Mouse (Mus musculus) cortical plate, adult 2 months (tissue): ENCODE measurements around the gene 1700028J19Rik.

Source experiments
- CTCF ChIP-seq: fragments of 200-500 bp; IDR thresholded peaks from 2 replicates; pipeline ENCODE4 v1.5.1; 2011; ENCODE audit warnings: mild to moderate bottlenecking, control low read depth, low read length; ENCODE audit not compliant: insufficient read depth; ENCODE audit errors: extremely low read depth
- POLR2A ChIP-seq: fragments of 200-500 bp; IDR thresholded peaks from 2 replicates; pipeline ENCODE4 v1.6.1; 2011; ENCODE audit warnings: mild to moderate bottlenecking, low read length, control low read depth; ENCODE audit not compliant: insufficient read depth; ENCODE audit errors: extremely low read depth

DNA sequence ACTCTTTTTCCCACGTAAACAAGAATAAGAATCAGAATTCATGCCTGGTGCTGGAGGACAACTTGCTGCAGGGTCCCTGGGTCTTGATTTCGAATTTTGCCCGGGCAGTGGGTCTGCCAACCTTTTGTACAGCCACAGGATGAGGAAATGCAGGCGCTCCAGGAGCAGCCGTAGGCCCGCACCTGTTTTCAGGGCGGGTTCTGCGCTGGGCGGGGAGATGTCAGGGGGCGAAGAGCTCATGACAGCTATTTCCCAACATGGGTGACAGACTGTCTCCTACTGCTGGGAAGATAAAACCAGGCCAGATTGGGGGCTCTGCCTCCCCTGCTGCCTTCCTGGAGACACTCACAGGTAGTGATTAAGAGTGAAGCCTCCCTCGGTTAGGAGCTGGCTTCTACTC lies 27.6 kb upstream of the 1700028J19Rik start:
- no peak for TF ChIP-seq CTCF
- no peak for TF ChIP-seq POLR2A
